Mouse (Mus musculus) testis, adult 2 months (tissue): ENCODE results near the gene Carmil3.

Source experiments
- CTCF ChIP-seq: fragments of 200-500 bp; IDR thresholded peaks from 2 replicates; pipeline ENCODE4 v1.5.1; 2012; ENCODE audit warnings: low read depth, mild to moderate bottlenecking, inconsistent platforms, low read length, moderate library complexity; ENCODE audit not compliant: control insufficient read depth, insufficient read depth, insufficient replicate concordance
- POLR2A ChIP-seq: fragments of 200-500 bp; IDR thresholded peaks from 2 replicates; pipeline ENCODE4 v1.6.1; 2012; ENCODE audit warnings: low read depth, mild to moderate bottlenecking, inconsistent platforms, low read length, moderate library complexity; ENCODE audit not compliant: control insufficient read depth

GRCm38 (mm10) chr14:55460297-55460696 is 30.2 kb upstream of the Carmil3 start:
- no peak for TF ChIP-seq CTCF
- TF ChIP-seq POLR2A = no peak
